Mouse (Mus musculus) kidney, embryonic 16.5 days (tissue): ENCODE measurements at regions not wholly inside any gene's neighbourhood (a gene's known extent, or its start where the extent isn't known, plus 50 kb on each side); places are given as distances from the start of the nearest gene placed in this dataset.

ENCODE experiments used
- ATAC-seq: fragments of 200-750 bp; cut with Nextera tagmentation; 2 replicates; pipeline ENCODE4 v1.8.0; 2017; ENCODE audit warnings: moderate TSS enrichment; ENCODE audit not compliant: low FRiP score, low TSS enrichment
- H3K27ac ChIP-seq: fragments of 300-500 bp; sonication (generic); 2 replicates; pipeline ENCODE4 v1.5.1; 2014; ENCODE audit warnings: low read length
- H3K27me3 ChIP-seq: fragments of 300-500 bp; sonication (generic); 2 replicates; pipeline ENCODE4 v1.6.1; 2014; ENCODE audit warnings: low read length, control low read depth, mixed read lengths; ENCODE audit not compliant: insufficient read depth
- H3K36me3 ChIP-seq: fragments of 300-500 bp; sonication (generic); 2 replicates; pipeline ENCODE4 v1.6.1; 2014; ENCODE audit warnings: low read length, control low read depth, mixed read lengths; ENCODE audit not compliant: insufficient read depth
- H3K4me1 ChIP-seq: fragments of 300-500 bp; sonication (generic); 2 replicates; pipeline ENCODE4 v1.6.1; 2014; ENCODE audit warnings: low read length, control low read depth, mixed read lengths; ENCODE audit not compliant: insufficient read depth
- H3K4me2 ChIP-seq: fragments of 300-500 bp; sonication (generic); replicated peaks from 2 replicates; pipeline ENCODE4 v1.6.1; 2014; ENCODE audit warnings: low read depth, low read length
- H3K4me3 ChIP-seq: fragments of 300-500 bp; sonication (generic); 2 replicates; pipeline ENCODE4 v1.5.1; 2014; ENCODE audit warnings: mild to moderate bottlenecking, low read length
- H3K9ac ChIP-seq: fragments of 300-500 bp; sonication (generic); replicated peaks from 2 replicates; pipeline ENCODE4 v1.6.1; 2014; ENCODE audit warnings: low read length
- H3K9me3 ChIP-seq: fragments of 300-500 bp; sonication (generic); 2 replicates; pipeline ENCODE4 v1.6.1; 2016; ENCODE audit warnings: low read length, control low read depth
- WGBS: fragments of 180-500 bp; shearing (Covaris S2); extraction: QIAGEN DNeasy Blood & Tissue Kit; methylation state at CpG from one replicate; pipeline ENCODE4 v1.1.7; 2014; 5-methylcytosine and 5-hydroxymethylcytosine counted together

DNA sequence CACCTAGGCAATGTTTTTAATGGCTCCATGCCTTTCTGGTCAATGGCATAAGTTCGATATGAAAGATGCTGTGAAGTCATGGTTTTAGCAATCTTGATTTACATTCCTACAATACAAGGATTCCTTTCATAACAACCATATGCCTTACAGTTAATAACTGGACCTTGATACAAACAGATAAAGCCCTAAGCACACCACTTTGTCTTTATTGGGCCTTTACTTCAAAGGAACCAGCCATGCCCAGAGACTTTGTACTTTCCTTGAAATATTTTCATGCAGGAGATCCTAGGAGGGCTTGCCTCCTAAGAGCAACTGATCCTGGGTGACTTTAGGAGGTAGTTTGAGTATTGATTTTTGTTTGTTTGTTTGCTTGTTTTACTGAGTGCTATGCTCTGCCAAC lies 77.1 kb upstream of the Grik1 start:
- Histone ChIP-seq H3K27ac (no peak overlapping the region), H3K9me3 (no peaks in the 10 kb centered on the region), H3K27me3 (no peaks in the 10 kb centered on the region), H3K9ac (no peak overlapping the region), H3K4me2 (no peak overlapping the region), H3K4me3 (no peak overlapping the region), H3K4me1 (no peaks in the 10 kb centered on the region), H3K36me3 (no peaks in the 10 kb centered on the region)
- WGBS, result 83% methylated on average over 1 of the region's 1 CpGs
- no peak for ATAC-seq

DNA sequence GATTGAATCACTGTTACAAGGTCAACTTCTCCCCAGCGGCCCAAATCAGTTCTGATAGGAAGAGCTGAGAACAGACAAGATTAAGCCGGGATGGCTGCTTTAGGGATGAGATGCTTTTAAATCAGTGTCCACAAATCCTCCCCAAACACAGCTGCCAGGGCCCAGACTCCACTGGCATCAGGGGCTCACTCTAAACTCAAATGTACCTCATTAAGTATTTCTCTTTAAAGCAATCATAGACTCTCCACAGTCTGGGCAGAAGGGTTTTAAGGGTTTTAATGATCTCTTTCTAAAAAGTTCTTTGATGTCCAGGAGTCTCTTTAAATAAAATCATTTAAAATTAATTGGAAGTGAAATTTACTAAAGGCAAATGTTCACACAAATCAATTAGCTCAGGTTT lies 70.0 kb upstream of the Grik1 start:
- no peak overlapping the region for H3K27ac ChIP-seq
- 46% methylated on average over 2 of the region's 2 CpGs for WGBS
- no peak overlapping the region for H3K4me3 ChIP-seq
- no peak overlapping the region for H3K9ac ChIP-seq
- no peaks in the 10 kb centered on the region for H3K27me3 ChIP-seq
- H3K4me2 ChIP-seq, result no peak overlapping the region
- H3K9me3 ChIP-seq, result no peaks in the 10 kb centered on the region
- ATAC-seq, result no peak
- H3K4me1 ChIP-seq, result no peaks in the 10 kb centered on the region
- no peaks in the 10 kb centered on the region for H3K36me3 ChIP-seq
